Mouse (Mus musculus) bone marrow, adult 2 months (tissue): Measurements from ENCODE around the gene Syndig1.

Experiments used
- CTCF ChIP-seq: fragments of 200-500 bp; IDR thresholded peaks from 2 replicates; pipeline ENCODE4 v1.5.1; 2011; ENCODE audit warnings: low read length, control low read depth; ENCODE audit not compliant: control insufficient read depth, insufficient read depth
- POLR2A ChIP-seq: fragments of 200-500 bp; IDR thresholded peaks from 2 replicates; pipeline ENCODE4 v1.6.1; 2011; ENCODE audit warnings: low read depth, mild to moderate bottlenecking, control low read depth, low read length, borderline replicate concordance; ENCODE audit not compliant: control insufficient read depth

DNA sequence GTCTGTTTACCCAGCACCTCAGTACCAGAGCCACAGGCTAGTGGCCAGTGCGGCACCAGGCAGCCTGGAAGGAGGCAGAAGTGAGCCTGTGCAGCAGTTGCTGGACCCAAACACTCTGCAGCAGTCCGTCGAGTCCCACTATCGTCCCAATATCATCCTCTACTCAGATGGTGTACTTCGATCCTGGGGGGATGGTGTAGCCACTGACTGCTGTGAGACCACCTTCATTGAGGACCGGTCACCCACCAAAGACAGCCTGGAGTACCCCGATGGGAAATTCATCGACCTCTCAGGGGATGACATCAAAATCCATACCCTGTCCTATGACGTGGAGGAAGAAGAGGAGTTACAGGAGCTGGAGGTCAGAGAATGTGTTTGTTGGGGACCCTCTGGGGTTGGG, 70.6 kb downstream of the Syndig1 start:
- no peak for TF ChIP-seq CTCF
- TF ChIP-seq POLR2A = no peak
